Mouse (Mus musculus): ENCODE measurements at regions not wholly inside any gene's neighbourhood (a gene's known extent, or its start where the extent isn't known, plus 50 kb on each side); places are given as distances from the start of the nearest gene placed in this dataset.

DNA sequence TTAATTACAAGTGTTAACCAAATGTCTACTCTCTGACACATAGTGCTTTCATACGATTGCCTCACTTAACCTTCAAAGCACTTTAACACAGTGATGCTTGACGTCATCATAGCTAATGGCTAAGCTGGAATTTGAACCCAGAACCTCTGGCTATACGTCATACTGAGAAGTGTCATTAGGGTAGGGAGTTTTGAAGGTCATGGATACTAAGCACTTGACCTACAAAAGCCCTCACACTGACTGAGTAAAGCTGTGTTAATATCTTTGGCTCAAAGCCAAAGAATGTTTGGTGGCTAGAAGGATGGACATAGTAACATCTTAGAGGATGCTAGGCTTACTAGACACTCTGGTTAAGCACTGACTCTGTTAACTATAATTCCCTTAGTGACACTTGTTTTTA lies 106.9 kb upstream of the Tmtc1 start:
- TF ChIP-seq CTCF (IDR thresholded peaks at IDR 0.05; ENCODE audit: extremely low read depth, insufficient read length, insufficient replicate concordance, low read depth, low read length) (no peak), POLR2A (IDR thresholded peaks at IDR 0.05; ENCODE audit: low read depth, low read length) (no peak)

All from small intestine, adult 2 months (tissue).